Mouse (Mus musculus) CH12.LX (cell line): ENCODE measurements around the gene Oxa1l. TPM values are rescaled to one million over a fixed set of nuclear protein-coding genes. Genes with fewer than 3 reads are reported as not detected.

Experiments used
- DNase-seq: peaks from one replicate; pipeline ENCODE4 v3.0.0-alpha.2; 2013; ENCODE audit errors: extremely low read depth
- H3K27ac ChIP-seq: 2 replicates; pipeline ENCODE4 v1.5.1; 2012; ENCODE audit warnings: low read depth, mild to moderate bottlenecking, control low read depth, moderate library complexity; ENCODE audit not compliant: insufficient read depth
- H3K27me3 ChIP-seq: replicated peaks from 2 replicates; pipeline ENCODE3; 2012; ENCODE audit warnings: inconsistent platforms
- H3K36me3 ChIP-seq, 2 experiments: replicated peaks in 1 of 2; 2 replicates each; pipeline versions ENCODE3 to v1.6.1; 2012; ENCODE audit warnings: inconsistent platforms in 1 of 2, low read length in 1 of 2, mild to moderate bottlenecking in 1 of 2, mixed read lengths in 1 of 2, moderate library complexity in 1 of 2; ENCODE audit not compliant: control insufficient read depth in 1 of 2, insufficient read depth in 1 of 2
- H3K4me1 ChIP-seq, 2 experiments: 2 replicates each; pipeline ENCODE4 v1.6.1; 2012; ENCODE audit warnings: inconsistent platforms in 1 of 2, moderate library complexity in 1 of 2; ENCODE audit not compliant: insufficient read depth in 2 of 2, control insufficient read depth in 1 of 2
- H3K4me2 ChIP-seq: 2 replicates; pipeline ENCODE4 v1.6.1; 2012; ENCODE audit warnings: low read depth, mild to moderate bottlenecking, control low read depth; ENCODE audit not compliant: poor library complexity, insufficient read depth, severe bottlenecking
- H3K4me3 ChIP-seq, 3 experiments: fragments of 150-350 bp in 1 of 3; sonication (generic) in 1 of 3; replicated peaks in 1 of 3; 2 replicates each; pipeline versions ENCODE3 to v1.5.1; 2011 to 2012; ENCODE audit warnings: low read depth in 2 of 3, low read length in 2 of 3, mild to moderate bottlenecking in 2 of 3, moderate library complexity in 2 of 3, control low read depth in 1 of 3, improper control_type of control experiment in 1 of 3, inconsistent platforms in 1 of 3, mixed read lengths in 1 of 3; ENCODE audit not compliant: poor library complexity in 1 of 3
- H3K79me2 ChIP-seq: replicated peaks from 2 replicates; pipeline ENCODE4 v1.6.1; 2012; ENCODE audit warnings: mild to moderate bottlenecking, moderate library complexity; ENCODE audit not compliant: control insufficient read depth, poor library complexity, insufficient read depth, severe bottlenecking; ENCODE audit errors: extremely low read depth
- H3K9ac ChIP-seq: 2 replicates; pipeline ENCODE4 v1.6.1; 2012; ENCODE audit warnings: low read depth, mild to moderate bottlenecking, control low read depth, moderate library complexity; ENCODE audit not compliant: insufficient read depth
- H3K9me3 ChIP-seq: replicated peaks from 2 replicates; pipeline ENCODE3; 2012; ENCODE audit warnings: low read length, inconsistent platforms, mixed read lengths
- BHLHE40 ChIP-seq: IDR thresholded peaks from 2 replicates; pipeline ENCODE4 v1.6.1; 2011; ENCODE audit warnings: mild to moderate bottlenecking, low read depth, low read length, improper control_type of control experiment
- CHD1 ChIP-seq: IDR thresholded peaks from 2 replicates; pipeline ENCODE4 v1.6.1; 2012; ENCODE audit warnings: low read depth, low read length, improper control_type of control experiment, inconsistent platforms
- CHD2 ChIP-seq: IDR thresholded peaks from 2 replicates; pipeline ENCODE4 v1.6.1; 2011; ENCODE audit warnings: low read length, improper control_type of control experiment
- CTCF ChIP-seq, 2 experiments: IDR thresholded peaks in 1 of 2; conservative IDR thresholded peaks in 1 of 2; 2 replicates each; pipeline ENCODE4 v1.5.1; 2011 to 2012; ENCODE audit warnings: low read depth in 2 of 2, low read length in 2 of 2, improper control_type of control experiment in 1 of 2, inconsistent platforms in 1 of 2, mild to moderate bottlenecking in 1 of 2, moderate library complexity in 1 of 2
- E2F4 ChIP-seq: IDR thresholded peaks from 2 replicates; pipeline ENCODE4 v1.6.1; 2011; ENCODE audit warnings: low read depth, low read length, improper control_type of control experiment; ENCODE audit not compliant: insufficient replicate concordance
- ELF1 ChIP-seq: IDR thresholded peaks from 2 replicates; pipeline ENCODE4 v1.6.1; 2014; ENCODE audit warnings: low read depth, mild to moderate bottlenecking, inconsistent platforms, low read length, improper control_type of control experiment
- EP300 ChIP-seq: IDR thresholded peaks from 2 replicates; pipeline ENCODE4 v1.6.1; 2011; ENCODE audit warnings: low read length, improper control_type of control experiment
- ETS1 ChIP-seq: conservative IDR thresholded peaks from 2 replicates; pipeline ENCODE4 v1.6.1; 2012; ENCODE audit warnings: low read depth, mild to moderate bottlenecking, inconsistent platforms, low read length, improper control_type of control experiment, moderate library complexity
- GABPA ChIP-seq: IDR thresholded peaks from 2 replicates; pipeline ENCODE4 v1.6.1; 2012; ENCODE audit warnings: low read depth, low read length, improper control_type of control experiment, inconsistent platforms; ENCODE audit not compliant: insufficient replicate concordance
- HCFC1 ChIP-seq: IDR thresholded peaks from 2 replicates; pipeline ENCODE4 v1.6.1; 2012; ENCODE audit warnings: low read depth, mild to moderate bottlenecking, inconsistent platforms, low read length, improper control_type of control experiment
- IRF4 ChIP-seq: IDR thresholded peaks from 2 replicates; pipeline ENCODE4 v1.6.1; 2014; ENCODE audit warnings: low read depth, mild to moderate bottlenecking, inconsistent platforms, low read length, improper control_type of control experiment
- JUN ChIP-seq: IDR thresholded peaks from 2 replicates; pipeline ENCODE4 v1.6.1; 2011; ENCODE audit warnings: low read depth, mild to moderate bottlenecking, low read length, improper control_type of control experiment, moderate library complexity; ENCODE audit not compliant: insufficient read depth
- JUND ChIP-seq: conservative IDR thresholded peaks from 2 replicates; pipeline ENCODE4 v1.6.1; 2011; ENCODE audit warnings: low read depth, low read length, improper control_type of control experiment
- KAT2A ChIP-seq: IDR thresholded peaks from 2 replicates; pipeline ENCODE4 v1.6.1; 2012; ENCODE audit warnings: low read length, improper control_type of control experiment, inconsistent platforms; ENCODE audit not compliant: insufficient replicate concordance
- MAFK ChIP-seq: IDR thresholded peaks from 2 replicates; pipeline ENCODE4 v1.6.1; 2011; ENCODE audit warnings: low read length, improper control_type of control experiment; ENCODE audit not compliant: insufficient replicate concordance
- MAX ChIP-seq: IDR thresholded peaks from 2 replicates; pipeline ENCODE4 v1.6.1; 2011; ENCODE audit warnings: low read length, improper control_type of control experiment
- MAZ ChIP-seq: IDR thresholded peaks from 2 replicates; pipeline ENCODE4 v1.6.1; 2012; ENCODE audit warnings: low read depth, mild to moderate bottlenecking, inconsistent platforms, low read length, improper control_type of control experiment, moderate library complexity
- MEF2A ChIP-seq: IDR thresholded peaks from 2 replicates; pipeline ENCODE4 v1.6.1; 2014; ENCODE audit warnings: low read depth, mild to moderate bottlenecking, inconsistent platforms, low read length, improper control_type of control experiment, borderline replicate concordance
- MXI1 ChIP-seq: IDR thresholded peaks from 2 replicates; pipeline ENCODE4 v1.6.1; 2011; ENCODE audit warnings: mild to moderate bottlenecking, low read depth, low read length, improper control_type of control experiment
- MYC ChIP-seq: IDR thresholded peaks from 2 replicates; pipeline ENCODE4 v1.6.1; 2011; ENCODE audit warnings: low read depth, mild to moderate bottlenecking, improper control_type of control experiment, low read length
- NELFE ChIP-seq: IDR thresholded peaks from 2 replicates; pipeline ENCODE4 v1.6.1; 2011; ENCODE audit warnings: low read depth, low read length, improper control_type of control experiment
- NRF1 ChIP-seq: IDR thresholded peaks from 2 replicates; pipeline ENCODE4 v1.6.1; 2014; ENCODE audit warnings: low read depth, mild to moderate bottlenecking, inconsistent platforms, low read length, improper control_type of control experiment, moderate library complexity
- PAX5 ChIP-seq: IDR thresholded peaks from 2 replicates; pipeline ENCODE4 v1.6.1; 2012; ENCODE audit warnings: low read length, inconsistent platforms, mixed read lengths
- POLR2AphosphoS2 ChIP-seq: IDR thresholded peaks from 2 replicates; pipeline ENCODE4 v1.6.1; 2011; ENCODE audit warnings: low read depth, low read length, improper control_type of control experiment
- RAD21 ChIP-seq: IDR thresholded peaks from 2 replicates; pipeline ENCODE4 v1.6.1; 2011; ENCODE audit warnings: low read depth, mild to moderate bottlenecking, low read length, improper control_type of control experiment, moderate library complexity
- RCOR1 ChIP-seq: conservative IDR thresholded peaks from 2 replicates; pipeline ENCODE4 v1.6.1; 2012; ENCODE audit warnings: low read depth, mild to moderate bottlenecking, inconsistent platforms, low read length, improper control_type of control experiment
- SIN3A ChIP-seq: IDR thresholded peaks from 2 replicates; pipeline ENCODE4 v1.6.1; 2012; ENCODE audit warnings: low read length, improper control_type of control experiment, inconsistent platforms
- SMC3 ChIP-seq: IDR thresholded peaks from 2 replicates; pipeline ENCODE4 v1.6.1; 2011; ENCODE audit warnings: low read depth, low read length, improper control_type of control experiment
- TBP ChIP-seq: conservative IDR thresholded peaks from 2 replicates; pipeline ENCODE4 v1.6.1; 2011; ENCODE audit warnings: low read depth, low read length, improper control_type of control experiment
- TCF12 ChIP-seq: IDR thresholded peaks from 2 replicates; pipeline ENCODE4 v1.6.1; 2014; ENCODE audit warnings: low read depth, mild to moderate bottlenecking, inconsistent platforms, low read length, improper control_type of control experiment
- UBTF ChIP-seq: IDR thresholded peaks from 2 replicates; pipeline ENCODE4 v1.6.1; 2012; ENCODE audit warnings: low read depth, mild to moderate bottlenecking, inconsistent platforms, low read length, improper control_type of control experiment, moderate library complexity
- USF1 ChIP-seq: IDR thresholded peaks from 2 replicates; pipeline ENCODE4 v1.6.1; 2014; ENCODE audit warnings: low read depth, mild to moderate bottlenecking, inconsistent platforms, low read length, improper control_type of control experiment
- USF2 ChIP-seq: conservative IDR thresholded peaks from 2 replicates; pipeline ENCODE4 v1.6.1; 2011; ENCODE audit warnings: low read depth, low read length, improper control_type of control experiment
- ZC3H11A ChIP-seq: IDR thresholded peaks from 2 replicates; pipeline ENCODE4 v1.6.1; 2012; ENCODE audit warnings: low read depth, mild to moderate bottlenecking, inconsistent platforms, low read length, improper control_type of control experiment
- ZKSCAN1 ChIP-seq: IDR thresholded peaks from 2 replicates; pipeline ENCODE4 v1.6.1; 2012; ENCODE audit warnings: low read depth, inconsistent platforms, low read length, improper control_type of control experiment, borderline replicate concordance
- ZMIZ1 ChIP-seq: IDR thresholded peaks from 2 replicates; pipeline ENCODE4 v1.6.1; 2012; ENCODE audit warnings: low read depth, mild to moderate bottlenecking, inconsistent platforms, low read length, improper control_type of control experiment
- ZNF384 ChIP-seq: IDR thresholded peaks from 2 replicates; pipeline ENCODE4 v1.6.1; 2012; ENCODE audit warnings: low read depth, low read length, improper control_type of control experiment, inconsistent platforms
- dilution Hi-C: fragments of 300-500 bp; cut with MboI; formaldehyde crosslinking; loops from 2 replicates; pipeline ENCODE4 v1.14.3; 2020; ENCODE audit warnings: low sequenced_read_pairs; ENCODE audit not compliant: extremely low pct_unique_long_range_greater_than_20kb, extremely low pct_ligation_motif_present
- in situ Hi-C: fragments of 300-500 bp; cut with MboI; formaldehyde crosslinking; loops from 3 replicates; pipeline ENCODE4 v1.14.3; 2019; ENCODE audit warnings: low sequenced_read_pairs, low pct_ligation_motif_present, low pct_unique_long_range_greater_than_20kb, mixed read lengths
- polyA plus RNA-seq: library from polyadenylated mRNA; unstranded; fragments of >175 nt; gene quantifications from 2 replicates; pipeline ENCODE4 v1.2.1, GENCODE M21; 2012; ENCODE audit warnings: low read depth; ENCODE audit not compliant: insufficient read length
- total RNA-seq, 2 experiments: library from RNA; depleted of rRNA; stranded (reverse); fragments of 300-350 nt in 1 of 2; fragments of >200 nt in 1 of 2; gene quantifications; 2 replicates each; pipeline ENCODE4 v1.2.3; 2012 to 2014

Gene Oxa1l
- total RNA-seq (2012; rRNA removed) (37.3 and 38.8 TPM in 2 replicates), total RNA-seq (2014; rRNA removed) (34.6 and 34.7 TPM in 2 replicates), polyA plus RNA-seq (88.9 and 111 TPM in 2 replicates)

DNA sequence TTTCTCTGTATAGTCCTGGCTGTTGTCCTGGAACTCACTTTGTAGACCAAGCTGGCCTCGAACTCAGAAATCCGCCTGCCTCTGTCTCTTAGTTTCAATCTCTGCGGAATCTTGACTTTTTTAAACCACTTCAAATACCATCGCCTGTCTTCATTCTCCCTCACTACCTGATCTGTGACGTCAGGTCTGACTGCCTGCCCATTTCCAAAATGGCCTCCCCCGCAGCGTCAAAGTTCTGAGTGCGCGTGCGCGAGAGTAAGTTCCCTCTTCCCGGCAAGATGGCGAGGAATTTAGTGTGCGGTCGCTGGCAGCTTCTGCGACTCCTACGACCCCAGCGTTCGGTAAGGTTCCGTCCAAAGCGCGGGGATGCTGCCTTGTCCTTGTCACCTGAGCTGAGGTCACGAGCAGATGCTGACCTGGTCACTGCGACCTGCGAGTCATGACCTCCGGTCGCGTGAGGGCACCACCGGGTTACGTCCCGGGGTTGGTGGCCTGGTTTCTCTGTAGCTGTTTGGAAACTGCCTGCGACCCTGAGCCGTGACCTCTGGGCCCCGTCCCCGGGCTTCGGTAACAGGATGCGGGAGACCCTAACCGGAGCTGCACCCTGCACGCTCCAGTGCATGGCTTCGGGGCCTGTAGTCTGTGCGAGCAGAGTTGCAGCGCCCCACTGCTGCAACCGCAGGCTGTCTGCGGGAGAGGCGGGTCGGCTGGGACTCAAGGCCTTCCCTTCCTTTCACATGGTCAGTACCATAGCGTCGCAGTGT is at the start of gene Oxa1l:
Oxa1l (plus strand) TSS at position 258 of the 764 bp plus-strand sequence.
- peaks cover 13 to 30% of the 10 kb centered on the region in 2 experiments for H3K36me3 ChIP-seq
- peaks cover 21% of the 10 kb centered on the region for H3K79me2 ChIP-seq
- peak within 1 kb of the TSS; percentile 81 to 100 (median 97) for H3K4me3 ChIP-seq
- no peaks in the 10 kb centered on the region for H3K27me3 ChIP-seq
- peak within 1 kb of the TSS; percentile 96 for H3K4me2 ChIP-seq
- peaks cover 1% of the 10 kb centered on the region for H3K9me3 ChIP-seq
- peaks cover 2 to 16% of the 10 kb centered on the region in 2 experiments; a peak in 1 of 4 replicates for H3K4me1 ChIP-seq
- H3K9ac ChIP-seq = peak within 1 kb of the TSS; percentile 87
- peak within 1 kb of the TSS; percentile 72 for H3K27ac ChIP-seq
- in situ Hi-C loops = no loop called here
- peak; percentile 96 for DNase-seq
- dilution Hi-C loops = no loop called here
- peak; percentile 76; the same call in 1 of the 2 replicates for TF ChIP-seq RCOR1
- TF ChIP-seq RAD21 = no peak; the same call in 1 of the 2 replicates
- TF ChIP-seq MXI1 = peak; percentile 69; the same call in 1 of the 2 replicates
- TF ChIP-seq JUND = 0 out of 2 replicates have a peak, but pooled peaks have one; percentile 40
- TF ChIP-seq ETS1 = no peak
- no peak for TF ChIP-seq JUN
- TF ChIP-seq USF2 = no peak
- peak; percentile 61; the same call in 1 of the 2 replicates for TF ChIP-seq IRF4
- TF ChIP-seq MYC = peak; percentile 65; the same call in 1 of the 2 replicates
- TF ChIP-seq UBTF = no peak; the same call in 1 of the 2 replicates
- TF ChIP-seq TBP = peak; percentile 78
- peak; percentile 29; the same call in 1 of the 2 replicates for TF ChIP-seq MAX
- TF ChIP-seq ZKSCAN1 = no peak
- TF ChIP-seq ZMIZ1 = 0 out of 2 replicates have a peak, but pooled peaks have one; percentile 77
- no peak for TF ChIP-seq EP300
- peak; percentile 93 for TF ChIP-seq KAT2A
- peak; percentile 92 for TF ChIP-seq NELFE
- TF ChIP-seq E2F4 = no peak
- no peak for TF ChIP-seq SMC3
- TF ChIP-seq GABPA = peak; percentile 54; the same call in 1 of the 2 replicates
- peak; percentile 90 for TF ChIP-seq BHLHE40
- peak; percentile 94 for TF ChIP-seq NRF1
- peak; percentile 84 for TF ChIP-seq ELF1
- 0 out of 2 replicates have a peak, but pooled peaks have one; percentile 20 for TF ChIP-seq CHD1
- peak; percentile 96 for TF ChIP-seq HCFC1
- TF ChIP-seq USF1 = no peak
- peak; percentile 88 for TF ChIP-seq ZNF384
- TF ChIP-seq POLR2AphosphoS2 = peak; percentile 77
- no peak for TF ChIP-seq MAZ
- no peak for TF ChIP-seq MAFK
- peak; percentile 86; the same call in 1 of the 2 replicates for TF ChIP-seq SIN3A
- TF ChIP-seq CHD2 = peak; percentile 90
- TF ChIP-seq PAX5 = no peak
- TF ChIP-seq MEF2A = peak; percentile 44
- TF ChIP-seq ZC3H11A = no peak
- peak in 1 of 2 experiments; percentile 28; a peak in 1 of 4 replicates for TF ChIP-seq CTCF (conservative IDR thresholded peaks at IDR 0.05 in 1 of 2, IDR thresholded peaks at IDR 0.05 in 1 of 2; ENCODE audit: low read depth in 2 of 2, low read length in 2 of 2)
- TF ChIP-seq TCF12 = peak; percentile 93
